Mouse (Mus musculus): ENCODE measurements at regions not wholly inside any gene's neighbourhood (a gene's known extent, or its start where the extent isn't known, plus 50 kb on each side); places are given as distances from the start of the nearest gene placed in this dataset.
"Not testable (repeated sequence)": the region's sequence is repeated elsewhere in the genome, so short reads cannot be mapped to it uniquely, and the experiment has no call there.

DNA sequence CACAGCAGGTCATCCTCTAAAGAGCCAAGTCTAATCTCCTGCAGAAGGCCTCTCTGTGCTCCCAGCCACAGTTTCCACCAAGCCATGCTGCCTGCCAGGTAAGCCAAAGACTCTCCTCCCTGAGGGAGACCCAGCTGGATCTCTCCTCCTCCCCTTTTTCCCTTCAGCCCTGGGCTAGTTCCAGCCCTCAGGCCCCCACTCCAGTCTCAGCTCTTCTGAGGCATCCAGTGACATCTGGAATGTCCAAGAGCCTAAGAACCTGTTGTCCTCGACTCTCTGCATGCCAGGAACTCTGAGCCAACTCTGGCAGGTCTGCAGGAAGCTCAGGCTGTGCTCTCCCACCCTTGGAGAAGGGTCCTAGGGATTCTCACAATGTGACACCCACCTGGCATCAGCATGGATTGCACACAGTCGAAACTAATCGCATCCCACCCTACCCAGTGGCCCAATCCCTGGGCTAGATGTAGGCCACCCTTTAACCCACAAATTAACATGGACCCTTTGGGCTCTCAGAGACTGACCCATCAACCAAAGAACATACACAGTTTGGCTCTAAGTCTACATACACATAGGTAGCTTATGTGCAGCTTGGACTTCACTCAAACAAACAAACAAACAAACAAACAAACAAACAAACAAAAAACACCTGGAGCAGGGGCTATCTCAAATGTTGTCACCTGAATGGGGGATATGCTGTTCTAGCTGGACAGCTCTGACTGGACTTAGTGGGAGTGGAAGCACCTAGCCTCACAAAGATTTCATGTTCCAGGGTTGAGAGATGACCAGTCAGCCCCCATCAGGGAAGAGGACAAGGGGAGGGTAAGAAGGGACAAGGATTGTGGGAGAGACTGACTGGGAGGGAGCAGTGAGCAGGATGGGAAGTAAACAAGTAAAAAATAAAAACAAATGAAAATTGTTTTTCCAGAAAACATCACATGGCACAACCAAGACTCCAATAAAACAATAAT lies 57.9 kb upstream of the Zfp709 start:
- ATAC-seq (replicated peaks; ENCODE audit: low FRiP score, poor library complexity, severe bottlenecking), result 0 out of 2 replicates have a peak, but pooled peaks have one; percentile 30

DNA sequence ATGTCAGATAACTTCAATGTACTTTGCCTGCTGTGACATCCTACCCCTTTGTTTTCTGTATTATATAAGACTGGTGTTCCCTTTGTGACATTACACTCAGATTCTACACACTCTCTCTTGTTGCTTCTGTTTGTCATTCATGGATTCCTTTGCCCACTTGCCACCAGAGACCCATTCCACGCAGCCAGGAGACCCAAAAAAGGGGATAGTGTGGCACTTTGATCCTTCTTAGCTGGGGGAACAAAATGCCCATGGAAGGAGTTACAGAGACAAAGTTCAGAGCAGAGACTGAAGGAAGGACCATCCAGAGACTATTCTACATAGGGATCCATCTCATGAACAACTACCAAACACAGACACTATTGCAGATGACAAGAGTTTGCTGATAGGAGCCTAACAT lies 59.1 kb upstream of the Zfp709 start:
- not testable (repeated sequence) for ATAC-seq (replicated peaks; ENCODE audit: low FRiP score, poor library complexity, severe bottlenecking)

DNA sequence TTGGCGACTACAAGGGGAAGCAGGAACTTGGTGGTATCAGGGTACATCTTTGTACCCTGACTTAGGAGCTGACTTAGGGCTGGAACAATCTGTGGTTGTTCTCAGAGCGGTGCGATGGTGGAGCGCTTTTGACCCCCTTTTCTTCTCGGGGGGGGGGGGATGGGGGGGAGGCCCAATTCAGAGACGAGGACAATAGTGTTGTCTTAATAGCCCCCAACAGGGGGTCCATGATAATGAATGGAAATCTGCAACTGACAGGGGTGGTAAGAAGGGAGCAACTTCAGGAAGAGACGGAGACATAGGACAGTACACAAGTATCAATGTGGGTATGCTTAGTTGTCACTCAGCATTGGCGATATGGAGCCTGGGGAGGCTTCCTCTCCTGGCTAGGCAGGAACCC lies 61.9 kb upstream of the Zfp709 start:
- not testable (repeated sequence) for ATAC-seq (replicated peaks; ENCODE audit: low FRiP score, poor library complexity, severe bottlenecking)

DNA sequence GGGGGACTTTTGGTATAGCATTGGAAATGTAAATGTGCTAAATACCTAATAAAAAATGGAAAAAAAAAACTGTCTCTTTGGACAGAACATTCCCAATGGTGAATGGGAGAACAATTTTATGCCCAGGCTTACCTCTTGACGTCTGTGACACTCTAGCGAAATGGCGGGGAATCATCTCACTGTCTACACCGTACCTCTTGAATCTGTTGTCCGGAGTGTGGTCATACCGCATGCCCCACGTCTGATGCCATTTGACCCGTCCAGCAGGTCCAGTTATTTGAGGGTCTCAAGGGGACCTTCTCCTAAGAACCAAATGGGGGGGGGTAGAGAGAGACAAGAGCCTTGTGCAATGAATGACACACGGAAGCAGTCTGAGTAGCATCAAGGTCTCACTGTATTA lies 62.4 kb upstream of the Zfp709 start:
- ATAC-seq (replicated peaks; ENCODE audit: low FRiP score, poor library complexity, severe bottlenecking), result not testable (repeated sequence)

DNA sequence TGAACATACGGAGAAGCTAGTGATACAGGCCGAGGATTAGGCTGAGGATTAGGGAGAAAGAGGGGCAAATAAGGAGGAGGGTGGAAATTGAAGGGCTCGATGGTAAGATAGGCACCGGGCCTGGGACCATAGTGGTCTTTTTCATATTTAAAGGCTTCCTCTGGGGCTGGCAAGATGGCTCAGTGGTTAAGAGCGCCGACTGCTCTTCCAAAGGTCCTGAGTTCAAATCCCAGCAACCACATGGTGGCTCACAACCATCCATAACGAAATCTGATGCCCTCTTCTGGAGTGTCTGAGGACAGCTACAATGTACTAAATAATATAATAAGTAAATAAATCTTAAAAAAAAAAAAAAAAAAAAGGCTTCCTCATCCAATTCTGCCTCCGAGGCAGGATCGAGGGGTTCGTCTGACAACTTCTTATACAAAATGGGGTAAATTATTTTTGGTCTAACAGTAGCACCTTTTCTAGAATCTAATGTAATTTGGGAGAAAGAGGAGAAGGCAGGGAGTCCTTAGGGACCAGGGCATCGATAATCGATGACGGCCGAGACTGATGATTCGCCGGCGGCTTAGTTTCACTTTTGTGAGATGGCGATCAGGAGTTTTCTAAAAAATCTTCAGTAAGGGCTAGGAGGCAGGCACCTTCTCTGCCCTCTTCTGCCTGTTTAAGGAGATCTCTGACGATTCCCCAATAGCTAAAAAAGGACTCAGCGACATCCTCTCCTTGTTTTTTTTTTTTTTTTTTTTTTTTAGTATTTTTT lies 65.4 kb upstream of the Zfp709 start:
- ATAC-seq (replicated peaks; ENCODE audit: low FRiP score, poor library complexity, severe bottlenecking), result not testable (repeated sequence)

DNA sequence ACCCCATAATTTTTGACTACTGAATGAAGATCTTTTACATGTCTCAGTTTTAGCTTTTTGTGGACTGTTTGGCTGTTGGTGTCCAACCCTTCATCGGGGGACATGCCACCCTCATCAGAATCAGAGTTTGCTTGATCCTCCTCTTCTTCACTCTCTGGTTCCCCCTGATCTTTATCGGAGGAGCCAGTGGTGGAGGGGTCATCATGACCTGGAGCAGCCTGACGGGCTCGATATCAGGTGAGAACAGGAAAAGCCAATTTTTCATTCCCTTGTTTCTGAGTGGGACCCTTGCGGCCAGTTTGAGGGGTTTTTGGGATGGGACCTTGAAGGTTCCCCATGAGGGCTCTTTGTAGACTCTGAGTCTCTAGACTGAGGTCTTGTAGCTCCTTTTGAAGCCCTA lies 66.0 kb upstream of the Zfp709 start:
- not testable (repeated sequence) for ATAC-seq (replicated peaks; ENCODE audit: low FRiP score, poor library complexity, severe bottlenecking)

DNA sequence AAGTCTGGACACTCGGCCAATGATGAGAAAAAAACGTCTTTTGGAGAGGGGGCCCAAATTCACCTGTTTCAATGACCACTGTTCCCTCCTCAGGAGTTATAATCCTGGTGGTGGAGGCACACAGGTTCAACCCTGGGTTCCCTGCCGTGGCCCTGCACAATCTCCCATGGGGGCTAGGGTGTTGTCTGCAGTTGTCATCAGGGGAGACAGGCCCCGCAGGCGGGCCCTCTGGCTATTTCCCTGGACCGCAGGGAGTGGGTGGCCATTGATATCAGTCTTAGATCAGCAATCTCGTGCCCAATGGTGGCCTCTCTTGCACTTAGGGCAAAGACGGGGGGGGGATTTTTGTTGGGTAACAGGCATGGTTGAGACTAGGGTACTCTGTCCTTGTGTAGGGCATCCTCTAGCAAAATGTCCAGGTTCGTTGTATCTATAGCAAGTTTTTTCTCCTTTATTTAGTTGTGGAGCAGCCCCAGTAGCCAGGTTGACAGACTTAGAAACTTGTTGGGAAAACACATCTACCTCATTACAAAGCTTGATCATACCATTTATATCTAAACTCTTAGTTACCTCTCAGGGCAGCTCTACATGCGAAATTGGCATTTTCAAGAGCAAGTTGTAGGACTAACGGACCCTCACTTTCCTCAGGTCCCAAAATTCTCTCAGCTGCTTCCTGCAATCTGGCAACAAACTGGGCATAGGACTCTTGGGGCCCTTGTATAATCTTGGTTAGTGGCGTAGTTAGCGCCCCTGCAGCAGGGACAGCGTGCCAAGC lies 66.9 kb upstream of the Zfp709 start:
- ATAC-seq (replicated peaks; ENCODE audit: low FRiP score, poor library complexity, severe bottlenecking), result not testable (repeated sequence)

DNA sequence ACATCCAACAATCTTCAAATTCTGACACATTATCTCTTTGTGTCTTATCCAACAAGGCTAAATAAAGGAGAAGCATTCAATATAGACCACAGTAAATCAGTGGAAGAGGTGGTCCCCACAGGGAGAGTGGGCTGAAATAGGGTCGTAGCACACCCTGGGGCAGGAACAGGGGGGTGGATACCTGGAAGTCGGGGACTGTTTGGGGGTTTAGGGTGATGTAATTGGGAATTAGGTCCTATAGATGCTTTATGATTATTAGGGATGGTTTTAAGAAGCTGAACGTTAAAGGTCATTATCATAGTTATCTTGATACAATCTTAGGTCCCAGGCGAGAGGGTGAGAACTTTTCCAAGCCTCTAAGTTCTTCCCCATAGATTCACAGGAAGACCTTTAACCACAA lies 67.9 kb upstream of the Zfp709 start:
- not testable (repeated sequence) for ATAC-seq (replicated peaks; ENCODE audit: low FRiP score, poor library complexity, severe bottlenecking)

DNA sequence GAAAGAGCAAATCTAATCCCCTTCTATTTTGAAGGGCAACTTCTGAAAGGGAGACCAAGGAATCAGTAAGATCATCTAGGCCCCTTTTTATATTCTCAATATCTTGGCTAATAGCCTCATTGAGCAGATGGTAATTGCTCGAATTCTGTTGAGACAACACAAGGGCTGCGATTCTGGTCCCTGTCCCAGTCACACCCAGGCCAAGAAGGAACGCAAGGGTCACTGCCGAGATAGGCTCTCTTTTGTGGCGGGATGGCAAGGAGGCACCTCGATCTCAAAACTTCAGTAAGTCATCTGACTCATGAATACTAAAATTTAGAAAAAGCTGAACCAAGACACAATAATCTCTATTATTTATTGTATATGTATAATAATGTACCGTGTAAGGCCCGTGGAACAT lies 68.6 kb upstream of the Zfp709 start:
- ATAC-seq (replicated peaks; ENCODE audit: low FRiP score, poor library complexity, severe bottlenecking), result not testable (repeated sequence)

DNA sequence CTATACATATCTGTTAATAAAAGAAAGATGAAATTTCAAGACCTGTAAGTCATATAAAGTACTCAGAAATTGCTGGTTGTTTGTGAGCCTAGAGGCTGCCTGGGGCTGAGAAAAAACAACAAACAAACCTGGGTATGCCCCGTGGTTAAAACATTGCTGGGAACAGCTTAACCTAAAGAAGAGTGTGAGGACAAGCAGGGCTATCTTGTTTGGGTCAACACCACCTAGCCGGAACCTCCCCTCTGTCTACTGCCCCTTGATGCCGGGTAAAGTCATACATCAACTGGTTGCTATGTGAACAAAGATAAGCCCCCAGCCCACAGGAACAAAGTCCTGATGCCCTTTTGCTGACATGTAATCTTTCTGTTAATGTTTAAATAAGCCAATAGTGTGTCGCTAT lies 74.0 kb upstream of the Zfp709 start:
- ATAC-seq (replicated peaks; ENCODE audit: low FRiP score, poor library complexity, severe bottlenecking), result not testable (repeated sequence)

DNA sequence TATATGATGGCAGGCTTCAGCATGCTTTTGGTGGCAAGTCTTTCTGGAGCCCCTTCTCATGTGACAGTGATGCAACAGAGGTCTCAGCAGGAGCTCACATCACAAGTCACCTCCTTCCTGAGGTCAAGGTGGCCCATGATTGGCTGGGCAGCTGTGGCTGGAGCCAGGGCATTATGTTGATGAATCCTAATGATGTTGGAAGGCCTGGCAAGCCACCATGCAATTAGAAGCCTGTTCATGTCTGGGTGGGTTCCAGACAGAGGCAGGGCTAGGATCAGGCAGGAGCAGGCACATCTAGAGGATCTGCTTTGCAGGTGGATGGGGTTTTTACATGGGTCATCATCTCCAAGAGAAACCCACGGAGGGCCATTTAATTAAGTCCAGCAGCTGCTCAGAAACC lies 77.2 kb upstream of the Zfp709 start:
- ATAC-seq (replicated peaks; ENCODE audit: low FRiP score, poor library complexity, severe bottlenecking), result not testable (repeated sequence)

DNA sequence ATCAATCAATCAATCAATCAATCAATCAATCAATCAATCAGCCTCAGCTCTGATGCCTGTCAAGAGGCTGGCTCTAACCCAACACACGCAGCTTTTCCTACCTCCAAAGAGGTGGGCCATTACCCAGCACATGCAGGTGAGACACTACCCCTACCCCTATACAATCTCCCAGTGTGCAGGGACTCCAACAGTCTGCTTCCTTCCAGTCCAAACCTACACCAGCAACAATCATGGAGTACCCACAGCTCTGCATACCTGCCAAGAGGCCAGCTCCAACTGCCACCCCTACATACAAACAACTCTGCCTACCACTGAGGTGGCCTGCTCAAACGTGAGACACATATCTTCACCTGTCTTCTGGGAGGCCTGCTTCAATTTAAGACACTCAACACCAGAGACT lies 76.7 kb upstream of the Fcho1 start:
- peak; percentile 57 for ATAC-seq (replicated peaks; ENCODE audit: low FRiP score, poor library complexity, severe bottlenecking)

DNA sequence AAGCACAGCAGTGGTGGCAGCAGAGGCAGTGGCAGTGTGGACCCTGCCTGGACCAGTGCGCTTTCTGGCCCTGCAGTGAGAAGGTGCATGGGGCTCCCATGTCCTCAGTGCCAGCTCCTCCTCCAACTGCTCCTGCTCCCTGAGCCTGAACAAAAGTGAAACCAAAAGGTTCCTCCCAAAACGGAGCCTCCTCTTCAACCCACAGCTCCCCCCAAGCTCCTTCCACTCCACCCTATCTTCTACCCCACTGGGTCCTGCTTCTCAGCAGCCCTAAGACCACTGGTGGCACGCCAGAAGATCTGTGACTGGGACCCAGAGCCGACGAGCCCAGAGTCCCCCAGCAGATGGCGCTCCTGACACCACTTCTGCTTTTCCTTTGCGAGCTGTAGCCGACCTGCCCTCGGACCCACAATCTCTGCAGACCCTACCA lies 63.5 kb upstream of the Fcho1 start:
- peak; percentile 70 for ATAC-seq (replicated peaks; ENCODE audit: low FRiP score, poor library complexity, severe bottlenecking)

DNA sequence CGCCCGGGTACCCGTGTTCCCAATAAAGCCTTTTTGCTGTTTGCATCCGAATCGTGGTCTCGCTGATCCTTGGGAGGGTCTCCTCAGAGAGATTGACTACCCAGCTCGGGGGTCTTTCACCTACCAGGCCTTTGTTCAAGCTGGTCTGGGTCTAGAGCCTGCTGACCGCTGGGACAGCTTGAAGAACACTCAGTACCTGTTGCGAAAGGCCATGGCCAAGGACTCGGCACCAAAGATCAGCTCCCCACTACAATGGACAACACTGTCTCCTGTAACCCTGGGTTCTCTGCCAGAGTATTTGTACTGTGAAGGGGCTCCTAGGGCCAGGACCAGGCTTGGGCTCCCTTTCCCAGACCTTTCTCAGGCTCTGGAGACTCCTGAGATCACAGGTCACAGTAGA lies 55.1 kb upstream of the Fcho1 start:
- not testable (repeated sequence) for ATAC-seq (replicated peaks; ENCODE audit: low FRiP score, poor library complexity, severe bottlenecking)

DNA sequence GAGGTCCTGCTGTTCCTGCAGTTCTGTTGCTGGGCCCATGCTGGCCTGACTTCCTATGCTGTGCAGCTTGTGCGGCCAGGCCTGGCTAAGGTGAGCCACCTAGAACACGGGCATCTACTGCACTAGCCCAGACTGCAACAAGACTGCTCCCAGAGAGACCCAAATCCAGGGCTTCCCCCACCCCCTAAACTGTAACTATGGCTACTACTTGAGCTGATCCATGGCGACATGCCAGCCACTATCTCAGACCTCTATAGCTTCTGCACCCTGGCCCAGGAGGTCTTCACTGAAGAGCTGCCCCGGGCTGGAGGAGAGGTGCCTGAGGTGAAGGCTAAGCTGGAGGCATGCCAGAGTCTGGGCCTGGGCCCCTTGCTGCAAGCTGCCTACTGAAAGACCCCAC lies 54.3 kb upstream of the Fcho1 start:
- not testable (repeated sequence) for ATAC-seq (replicated peaks; ENCODE audit: low FRiP score, poor library complexity, severe bottlenecking)

DNA sequence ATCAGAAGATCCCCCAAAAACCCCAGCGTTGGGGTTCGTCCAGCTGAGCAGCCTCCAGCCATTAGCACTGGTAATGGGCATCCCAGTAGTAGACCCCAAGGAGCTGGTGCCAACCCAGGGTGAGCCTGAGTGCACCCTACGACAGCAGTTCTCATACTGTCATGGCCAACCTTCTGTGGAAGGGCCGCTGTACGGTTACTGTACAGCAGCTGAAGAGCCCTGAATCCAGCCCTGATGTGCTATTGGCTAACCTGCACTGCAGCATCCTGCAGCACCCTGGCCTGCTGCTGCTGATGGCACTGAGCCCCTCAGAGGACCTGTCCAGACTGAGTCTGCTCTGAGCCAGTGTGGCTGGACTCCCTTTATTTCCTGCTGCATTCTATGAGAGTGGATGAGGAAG lies 53.9 kb upstream of the Fcho1 start:
- not testable (repeated sequence) for ATAC-seq (replicated peaks; ENCODE audit: low FRiP score, poor library complexity, severe bottlenecking)

DNA sequence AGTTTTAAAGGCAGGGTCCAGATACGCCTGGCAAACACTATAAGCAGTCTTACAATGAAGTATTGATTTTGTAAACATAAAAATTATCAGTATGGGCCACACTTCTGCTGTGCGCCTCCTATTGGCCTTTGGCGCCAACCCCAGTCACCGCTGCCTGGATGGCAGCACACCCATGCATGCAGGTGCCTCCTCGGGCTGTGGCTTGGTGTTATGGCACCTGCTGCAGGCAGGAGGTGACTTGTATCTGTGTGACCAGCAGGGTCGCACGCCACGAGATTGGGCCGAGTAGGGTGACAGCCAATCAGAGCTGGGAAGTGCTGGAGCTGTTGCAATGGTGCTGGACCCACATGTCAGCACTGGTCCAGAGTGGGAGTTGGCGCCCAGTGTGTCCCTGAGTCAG lies 53.4 kb upstream of the Fcho1 start:
- ATAC-seq (replicated peaks; ENCODE audit: low FRiP score, poor library complexity, severe bottlenecking), result no peak; the same call in 1 of the 2 replicates
